Mouse (Mus musculus) brain, adult 2 months (tissue): ENCODE measurements at regions not wholly inside any gene's neighbourhood (a gene's known extent, or its start where the extent isn't known, plus 50 kb on each side); places are given as distances from the start of the nearest gene placed in this dataset.

Experiments
- DNase-seq: peaks from one replicate; pipeline ENCODE4 v3.0.0; 2011; ENCODE audit warnings: low read depth, low spot score

DNA sequence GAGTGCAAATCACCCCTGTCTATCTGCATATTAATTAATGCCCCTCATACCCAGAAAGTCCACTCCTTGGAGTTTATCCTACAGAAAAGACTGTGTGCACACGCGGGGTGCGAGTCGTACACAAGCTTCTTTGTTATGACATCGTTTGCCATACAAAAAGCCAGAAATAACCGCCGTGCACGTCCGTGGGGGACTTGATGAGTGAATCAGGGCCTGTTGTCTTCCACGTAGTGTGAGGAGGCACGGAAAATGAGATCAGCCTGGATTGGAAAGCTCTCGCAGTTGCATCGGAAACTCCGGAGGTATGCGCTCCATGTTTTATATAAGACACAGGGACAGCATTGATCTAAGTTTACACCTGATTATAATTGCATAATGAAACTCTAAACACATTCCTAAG lies 120.3 kb downstream of the Etnk1 start:
- peak; percentile 54 for DNase-seq

DNA sequence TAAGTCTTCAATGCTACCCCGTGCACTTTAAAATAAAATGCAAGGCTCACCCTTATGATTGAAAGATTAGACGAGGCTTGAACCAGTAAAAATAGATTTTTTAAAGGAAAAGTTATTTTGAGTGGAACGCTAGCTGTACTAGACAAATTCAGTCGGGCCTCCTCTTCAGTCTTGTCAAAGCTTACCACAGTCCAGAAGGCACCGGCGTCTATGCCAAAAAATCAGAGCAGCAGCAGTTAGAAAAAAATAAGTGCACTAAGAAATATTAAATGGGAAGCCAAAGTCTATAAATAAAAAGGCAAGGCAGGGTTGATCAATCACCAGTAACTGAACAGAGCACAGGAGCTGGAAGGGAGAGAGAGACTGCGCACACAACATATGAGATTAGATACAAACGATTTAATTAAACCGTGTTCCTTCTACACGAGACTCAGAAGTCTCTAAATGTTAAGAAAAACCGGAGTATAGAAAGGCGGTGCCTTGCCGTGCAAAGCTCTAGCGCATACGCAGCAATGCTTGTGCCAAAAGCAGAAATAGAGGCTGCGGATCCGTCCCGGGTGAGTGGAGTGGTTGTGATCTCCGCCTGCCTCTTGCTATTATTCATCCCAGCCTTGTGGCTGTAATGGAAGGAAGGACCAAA lies 121.6 kb downstream of the Etnk1 start:
- peak; percentile 80 for DNase-seq

DNA sequence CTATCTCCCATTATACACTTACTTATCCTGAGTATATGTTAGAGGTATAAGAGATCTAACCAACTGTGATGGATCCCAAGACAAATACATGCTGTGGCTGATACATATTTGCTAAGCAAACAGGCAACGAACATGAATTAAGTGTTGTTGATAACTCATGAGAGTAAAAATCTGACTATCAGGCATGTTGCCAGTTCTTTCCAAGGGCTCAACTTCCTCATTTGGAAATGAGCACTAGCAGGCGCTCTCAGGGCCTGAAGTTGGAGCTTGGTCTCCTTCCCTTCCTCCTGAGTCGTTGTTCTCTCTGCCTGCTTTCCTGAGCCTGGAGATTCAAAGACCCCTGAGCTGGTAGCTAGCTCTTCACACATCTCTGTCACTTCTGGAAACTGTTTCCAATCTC lies 126.6 kb downstream of the Etnk1 start:
- no peak for DNase-seq

DNA sequence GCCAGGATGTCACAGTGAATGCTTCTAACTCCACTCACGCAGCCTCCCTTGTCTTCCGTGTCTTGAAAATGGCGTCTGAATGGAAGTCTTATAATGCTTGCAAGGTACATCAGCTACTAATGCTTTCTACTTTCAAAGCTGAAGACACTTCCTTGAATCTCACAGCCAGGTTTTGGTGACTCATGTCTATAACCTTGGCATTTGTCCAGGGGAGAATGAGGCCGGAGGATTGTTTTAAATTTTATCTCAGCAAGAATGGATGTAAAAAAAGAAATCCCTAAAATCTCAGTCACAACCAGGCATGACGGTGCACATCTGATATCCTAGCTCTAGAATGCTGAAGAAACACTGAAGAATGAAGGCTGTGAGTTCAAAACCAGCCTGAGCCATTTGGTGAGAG lies 131.4 kb downstream of the Etnk1 start:
- DNase-seq: no peak

DNA sequence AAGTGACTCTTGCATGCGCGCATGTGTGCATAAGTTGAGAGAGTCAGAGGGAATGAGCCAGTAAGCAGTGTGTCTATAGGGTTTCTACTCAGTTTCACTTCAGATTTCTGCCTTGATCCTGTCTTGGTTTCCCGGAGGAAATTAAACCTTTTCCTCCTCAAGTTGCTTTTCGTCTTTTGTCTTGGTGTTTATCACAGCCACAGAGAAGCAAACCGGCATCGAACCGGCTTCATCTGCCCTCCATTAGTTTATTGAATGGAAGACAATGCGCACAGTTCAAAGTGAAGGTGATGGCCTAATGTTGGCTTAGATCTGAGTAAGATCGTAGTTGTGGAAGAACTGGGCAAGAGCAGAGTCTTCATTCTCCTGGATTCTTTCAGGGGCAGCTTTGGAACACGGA lies 134.4 kb downstream of the Etnk1 start:
- no peak for DNase-seq

DNA sequence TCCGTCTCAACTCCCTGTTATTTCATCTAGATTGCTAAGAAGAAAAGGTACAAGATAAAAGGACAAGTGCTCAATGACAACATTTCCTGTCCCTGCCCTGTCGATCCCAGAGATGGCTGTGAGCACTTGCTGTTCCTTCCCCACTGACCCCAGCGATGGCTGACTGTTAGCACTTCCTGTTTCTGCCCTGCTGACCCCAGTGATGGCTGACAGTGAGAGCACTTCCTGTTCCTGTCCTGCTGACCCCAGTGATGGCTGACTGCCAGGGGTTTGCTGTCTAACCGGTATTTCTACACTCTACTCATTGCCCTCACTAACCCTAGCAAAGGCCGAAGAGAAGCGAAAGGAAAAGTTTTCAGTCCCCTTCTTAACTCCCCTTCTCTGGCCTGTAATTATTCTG lies 140.3 kb downstream of the Etnk1 start:
- no peak for DNase-seq

DNA sequence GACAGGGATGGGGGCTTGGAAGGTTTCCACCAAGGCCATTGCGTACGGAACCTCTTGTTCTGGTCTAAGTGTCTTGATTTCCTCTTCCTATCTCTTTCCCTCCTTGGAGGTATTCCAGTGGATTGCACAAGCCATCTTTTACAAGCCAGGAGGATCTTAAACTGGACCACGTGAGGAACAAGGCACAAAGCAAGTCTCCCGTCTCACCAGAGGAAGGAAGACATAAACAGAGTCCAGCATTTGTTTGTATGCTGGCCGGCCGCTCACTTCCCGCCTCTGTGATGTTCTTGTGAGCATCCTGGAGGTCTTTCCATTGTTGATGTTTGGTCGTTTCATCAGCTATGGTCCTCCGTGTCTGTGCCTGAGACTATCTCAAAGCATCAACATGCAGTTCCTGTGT lies 148.8 kb downstream of the Etnk1 start:
- no peak for DNase-seq

DNA sequence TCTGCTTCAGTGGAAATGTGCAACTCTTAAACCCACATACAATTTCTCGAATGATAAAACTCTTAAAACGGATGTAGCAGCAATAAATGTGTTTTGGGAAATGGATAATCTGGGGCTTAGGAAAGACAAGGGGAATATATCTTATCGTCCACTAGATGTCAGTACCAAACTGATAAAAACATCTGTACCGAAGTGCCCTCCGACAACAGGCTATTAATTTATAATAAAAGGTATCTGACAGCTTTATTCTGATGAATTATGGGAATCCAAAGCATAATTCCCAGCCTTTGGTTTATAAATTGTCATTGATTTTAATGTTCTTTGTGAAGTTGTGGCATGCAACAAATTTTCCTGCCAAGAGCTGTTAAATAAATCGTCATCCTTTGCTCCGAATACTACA lies 153.4 kb downstream of the Etnk1 start:
- peak; percentile 43 for DNase-seq

DNA sequence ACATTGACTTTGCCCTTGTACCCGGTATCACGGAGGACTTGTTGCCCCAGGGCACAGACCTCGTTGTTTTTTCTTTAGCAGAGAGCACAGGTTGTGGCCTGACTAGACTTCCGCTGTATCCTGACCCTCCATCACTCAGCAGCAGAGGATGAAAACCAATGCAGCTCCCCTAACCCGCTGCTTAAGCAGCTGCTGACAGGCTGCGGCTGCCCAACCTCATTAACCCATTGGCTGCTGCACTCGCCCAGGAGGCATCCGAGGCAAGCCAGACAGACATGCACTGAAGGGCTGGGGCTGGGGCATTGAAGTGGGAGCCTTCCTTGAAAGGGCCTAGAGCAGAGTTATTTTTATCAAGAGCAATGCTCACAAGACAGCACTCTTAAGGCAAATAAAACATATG lies 157.6 kb downstream of the Etnk1 start:
- DNase-seq: no peak

DNA sequence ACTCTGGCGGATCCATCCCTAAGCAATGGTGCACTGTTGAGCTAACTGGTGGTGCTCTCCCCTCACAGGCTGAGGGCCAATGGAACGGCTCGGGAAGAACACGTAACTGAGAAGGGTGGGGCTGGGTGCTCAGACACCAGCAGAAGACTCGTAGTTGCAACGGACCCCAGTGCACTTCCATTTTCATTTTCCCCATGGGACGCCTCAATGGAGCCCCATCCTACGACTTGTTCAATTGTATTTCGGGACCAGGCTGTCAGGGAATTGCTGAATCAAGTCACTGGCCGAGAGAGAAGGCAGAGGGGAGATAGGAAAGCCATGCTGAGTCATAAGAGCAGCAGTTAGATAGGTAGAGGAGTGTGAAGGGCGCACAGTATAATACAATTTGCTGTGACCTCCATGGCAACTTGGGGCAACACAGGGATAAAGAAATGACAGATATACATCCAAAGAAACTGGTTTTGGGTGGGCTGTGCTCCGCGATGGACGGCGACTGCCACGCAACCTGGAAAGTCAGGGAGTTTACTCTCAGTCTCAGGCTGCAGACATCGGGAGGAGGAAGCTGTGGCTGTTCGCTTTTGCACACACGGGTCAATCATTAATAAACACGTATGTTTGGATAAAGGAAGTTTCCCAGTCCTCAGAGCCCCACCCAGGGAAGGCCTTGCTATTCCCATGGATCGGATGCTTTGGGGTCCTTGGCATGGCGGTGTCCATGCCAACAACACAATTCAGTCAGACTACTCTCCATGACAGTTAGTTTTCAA lies 160.1 kb downstream of the Etnk1 start:
- no peak for DNase-seq

DNA sequence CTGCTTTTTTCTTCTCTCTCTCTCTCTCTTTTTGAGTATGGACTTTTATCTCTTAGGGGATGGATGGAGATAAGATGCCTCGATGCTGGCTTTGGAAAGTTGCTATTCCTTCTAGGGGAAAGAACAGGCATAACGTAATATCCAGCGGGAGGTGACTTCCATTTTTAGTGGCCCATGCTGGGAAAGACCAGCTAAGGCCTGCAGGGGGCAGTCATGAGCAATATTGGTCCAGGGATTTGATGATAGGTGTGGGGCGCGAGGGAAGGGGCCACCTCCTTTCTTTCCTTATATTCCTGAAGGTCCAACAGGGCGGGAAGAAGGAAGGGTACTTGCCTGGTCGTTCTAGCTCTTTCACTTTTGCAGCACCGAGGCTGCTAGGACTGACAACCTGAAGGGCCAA lies 160.8 kb downstream of the Etnk1 start:
- DNase-seq: no peak

DNA sequence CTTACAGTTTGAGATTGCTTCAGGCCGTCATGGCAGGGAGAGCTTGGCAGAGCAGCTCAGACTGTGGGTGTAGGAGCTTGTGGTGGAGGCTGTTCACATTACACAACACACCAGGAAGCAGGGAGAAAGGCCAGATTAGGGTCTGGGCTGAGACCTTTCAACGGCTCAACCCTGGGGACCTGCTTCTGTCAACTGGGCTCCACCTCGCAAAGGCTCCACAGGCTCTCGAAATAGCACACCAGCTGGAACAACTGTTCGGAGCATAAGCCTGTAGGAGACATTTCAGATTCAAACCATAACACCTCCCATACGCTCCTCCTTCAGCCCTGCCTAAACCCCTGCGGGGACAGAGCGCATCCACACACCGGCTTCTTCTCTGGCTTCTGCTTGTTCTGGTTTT lies 161.2 kb downstream of the Etnk1 start:
- DNase-seq: peak; percentile 68

DNA sequence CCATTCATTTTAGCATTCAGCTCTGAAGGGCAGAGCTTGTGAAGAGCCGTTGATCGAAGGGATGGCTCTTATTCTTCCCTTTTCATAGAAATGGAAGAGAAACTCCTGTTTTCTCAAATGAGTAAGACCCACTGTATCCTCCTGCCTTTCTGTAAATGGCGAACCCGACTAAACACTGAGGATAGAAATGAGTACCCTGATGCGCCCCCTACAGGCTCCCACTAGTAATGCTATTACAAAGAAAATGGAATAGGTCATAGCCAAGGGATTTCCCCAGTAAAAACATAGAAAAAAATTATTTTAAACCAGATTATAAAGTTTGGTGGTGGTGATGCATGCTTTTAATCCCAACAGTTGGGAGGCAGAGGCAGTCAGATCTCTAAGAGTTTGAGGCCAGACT lies 162.1 kb downstream of the Etnk1 start:
- DNase-seq: no peak

DNA sequence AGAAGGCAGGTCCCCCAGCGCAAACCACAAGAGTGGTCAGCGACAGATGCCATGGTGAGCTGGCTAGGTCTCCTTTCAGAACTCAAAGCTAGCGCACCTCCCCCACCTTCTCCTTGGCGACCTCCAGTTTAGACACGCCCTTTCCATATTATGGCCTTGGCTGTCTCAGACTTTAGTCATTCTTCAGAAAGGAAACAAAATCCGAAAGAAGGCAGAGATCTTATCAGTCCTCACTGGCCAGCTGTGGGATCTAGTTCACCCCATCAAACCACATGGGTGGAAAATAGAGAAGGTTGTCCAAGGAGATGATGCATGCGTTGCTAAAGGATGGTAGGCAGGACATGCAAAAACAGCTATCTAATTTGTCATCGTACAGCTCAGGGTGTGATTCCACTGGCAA lies 166.5 kb downstream of the Etnk1 start:
- no peak for DNase-seq

DNA sequence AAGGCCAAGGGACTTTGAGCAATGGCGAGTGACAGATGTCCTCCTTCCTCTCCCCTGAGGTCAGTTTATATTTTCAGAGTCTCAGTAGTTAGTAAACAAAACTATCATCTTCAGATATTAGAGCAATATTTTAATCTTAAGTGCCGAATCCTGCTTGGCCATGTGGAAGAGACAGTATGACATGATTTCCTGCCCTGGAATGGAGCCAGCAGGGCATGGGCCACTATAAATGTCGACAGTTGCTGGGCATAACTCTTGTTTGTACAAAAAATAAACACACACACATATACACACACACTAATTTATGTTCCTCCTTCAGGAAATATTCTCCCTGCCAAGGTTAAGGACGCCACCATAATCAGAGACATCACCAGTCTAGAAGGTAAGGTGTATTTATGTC lies 169.6 kb downstream of the Etnk1 start:
- no peak for DNase-seq

DNA sequence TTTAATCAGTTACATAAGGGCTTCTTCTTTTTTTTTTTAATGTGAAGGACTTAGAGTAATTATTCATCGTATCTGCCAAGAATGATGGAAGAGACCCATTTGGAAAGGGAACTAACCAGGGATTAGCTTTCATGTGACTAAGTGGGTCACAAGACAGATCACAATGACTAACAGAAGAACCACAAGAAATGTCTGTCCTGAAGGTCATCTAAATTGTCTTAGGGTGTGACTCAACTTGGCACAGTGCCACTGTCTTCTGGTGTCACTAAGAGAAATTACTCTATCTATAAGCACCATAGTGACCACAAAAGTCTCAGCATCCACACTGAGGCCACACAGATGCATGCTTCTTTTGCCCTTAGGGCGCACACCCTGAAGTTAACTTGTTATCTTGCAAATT lies 182.0 kb downstream of the Etnk1 start:
- DNase-seq: no peak

DNA sequence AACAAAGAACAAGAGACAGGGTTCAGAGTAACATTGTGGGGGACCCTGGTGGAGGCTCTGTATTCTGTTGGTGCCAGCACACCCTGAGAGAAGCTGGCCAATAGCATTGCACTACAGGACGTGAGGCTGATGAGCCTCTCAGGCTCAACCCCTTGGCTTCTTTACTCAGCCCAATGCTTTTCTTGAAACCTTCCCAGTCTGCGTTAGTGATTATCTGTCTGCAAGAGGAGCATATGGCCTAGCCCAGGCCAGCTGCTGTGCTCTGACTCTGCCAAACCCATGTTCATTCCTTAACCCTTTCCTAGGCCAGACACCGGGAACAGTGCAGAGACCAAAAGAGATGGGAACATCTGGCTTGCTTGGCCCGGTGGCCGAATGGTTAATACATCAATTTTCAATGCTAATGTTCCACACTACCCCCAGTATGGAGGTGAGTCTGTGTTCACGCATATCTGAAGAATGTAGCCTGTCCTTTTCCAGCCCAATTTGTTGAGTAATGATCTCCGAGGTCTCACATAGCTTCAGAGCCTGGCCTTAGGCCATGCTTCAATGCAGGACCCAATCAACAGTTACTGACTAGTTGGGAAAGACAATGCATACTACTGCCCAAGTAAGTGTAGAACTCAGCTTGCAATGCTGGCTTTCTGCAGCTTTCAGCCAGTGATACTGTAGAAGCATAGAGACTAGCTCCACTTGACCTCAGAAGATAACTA lies 192.5 kb downstream of the Etnk1 start:
- peak; percentile 22 for DNase-seq

DNA sequence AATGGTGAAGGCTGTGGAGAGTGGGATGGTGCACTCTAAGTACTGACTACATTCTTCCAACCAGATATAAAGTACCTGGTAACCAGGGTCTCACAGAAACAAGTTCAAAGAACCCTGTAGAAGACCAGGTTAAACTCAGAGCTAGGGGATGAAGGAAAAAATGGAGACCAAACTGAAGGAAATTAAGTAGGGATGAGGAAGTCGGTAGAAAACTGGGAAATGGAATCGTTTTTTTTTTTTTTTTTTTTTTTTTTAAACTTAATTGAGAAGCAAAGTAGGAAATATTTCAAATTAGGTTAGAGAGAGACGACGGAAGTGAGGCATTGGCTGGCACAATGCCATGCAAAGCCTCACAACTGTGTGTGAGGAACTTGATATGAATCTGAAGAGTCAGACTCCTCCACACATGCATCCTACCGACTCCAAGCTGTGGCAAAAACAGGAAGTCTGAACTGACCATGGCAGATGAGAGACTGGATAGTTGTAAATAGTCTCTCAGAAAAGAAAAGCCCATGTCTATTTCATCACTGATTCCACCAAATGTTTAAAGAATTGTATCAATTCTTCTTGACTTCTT lies 194.2 kb downstream of the Etnk1 start:
- DNase-seq: no peak

DNA sequence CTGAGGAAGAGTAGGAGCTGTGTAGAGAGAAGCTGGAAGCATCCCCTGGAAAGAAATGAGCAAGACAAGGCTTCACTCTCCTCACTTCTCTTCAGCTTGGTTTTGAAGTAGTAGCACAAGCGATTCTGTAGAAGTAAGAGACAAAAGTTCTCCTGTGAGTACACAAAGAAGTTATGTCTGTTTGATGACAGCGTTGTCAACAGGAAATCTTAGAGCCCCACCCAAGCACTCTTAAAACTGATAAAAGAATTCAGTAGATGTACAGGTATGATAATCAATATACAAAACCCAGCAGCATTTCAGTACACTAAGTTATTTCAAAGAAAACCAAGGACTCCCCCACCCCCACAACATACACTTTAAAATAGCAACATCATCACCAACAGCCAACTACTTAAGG lies 194.9 kb downstream of the Etnk1 start:
- DNase-seq: no peak

DNA sequence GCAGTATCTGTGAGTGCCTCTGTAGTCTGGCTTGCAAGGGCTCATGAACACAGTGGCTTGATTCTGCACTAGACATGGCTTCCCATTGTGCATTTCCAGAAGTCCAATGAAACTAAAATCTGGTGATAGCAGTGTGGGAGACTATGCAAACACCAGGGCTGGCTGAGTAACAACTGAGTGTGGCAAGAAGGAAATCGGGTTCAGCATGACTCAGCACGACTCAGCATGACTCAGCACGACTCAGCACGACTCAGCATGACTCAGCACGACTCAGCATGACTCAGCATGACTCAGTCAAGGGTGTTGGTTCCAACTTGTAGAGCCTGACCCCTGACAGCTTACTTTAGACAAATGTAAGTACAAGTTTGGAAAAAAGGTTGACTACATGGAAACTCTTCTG lies 198.8 kb downstream of the Etnk1 start:
- peak; percentile 60 for DNase-seq

DNA sequence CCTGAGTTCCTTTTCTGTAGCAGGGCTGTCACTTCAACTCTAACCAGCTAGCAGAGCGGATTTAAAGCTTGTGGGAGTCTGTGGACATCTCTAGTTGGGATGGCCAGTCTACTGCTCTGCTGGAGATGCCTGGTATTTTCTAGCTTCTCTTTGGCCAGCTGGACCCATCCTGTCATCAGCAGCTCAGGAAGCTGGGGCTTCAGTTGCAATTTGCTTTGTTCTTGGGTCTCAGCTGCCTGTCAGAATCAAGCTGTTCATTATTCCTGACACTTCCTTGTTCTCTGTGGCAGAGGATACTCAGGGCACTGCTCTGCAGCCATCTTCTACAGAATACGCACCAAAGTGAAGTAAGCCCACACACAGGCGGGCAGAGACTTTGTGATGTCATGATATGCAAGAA lies 200.8 kb downstream of the Etnk1 start:
- no peak for DNase-seq

DNA sequence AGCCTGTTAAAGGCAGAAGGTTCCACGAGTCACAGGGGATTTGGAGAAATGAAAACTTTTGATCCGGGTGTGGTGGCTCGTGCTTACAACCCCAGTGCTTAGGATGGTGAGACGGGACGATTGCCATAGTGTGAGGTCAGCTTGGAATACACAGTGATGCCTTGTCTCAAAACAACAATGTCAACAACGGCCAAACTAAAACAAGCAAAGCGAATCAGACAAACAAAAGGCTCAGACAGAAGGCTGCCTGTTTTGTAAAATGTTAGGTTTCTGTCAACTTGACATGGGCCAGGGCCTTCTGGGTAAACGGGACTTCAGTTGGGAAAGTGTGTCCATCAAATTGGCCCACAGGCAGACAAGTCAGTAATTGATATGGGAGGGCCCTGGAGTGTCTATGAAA lies 201.6 kb downstream of the Etnk1 start:
- peak; percentile 77 for DNase-seq

DNA sequence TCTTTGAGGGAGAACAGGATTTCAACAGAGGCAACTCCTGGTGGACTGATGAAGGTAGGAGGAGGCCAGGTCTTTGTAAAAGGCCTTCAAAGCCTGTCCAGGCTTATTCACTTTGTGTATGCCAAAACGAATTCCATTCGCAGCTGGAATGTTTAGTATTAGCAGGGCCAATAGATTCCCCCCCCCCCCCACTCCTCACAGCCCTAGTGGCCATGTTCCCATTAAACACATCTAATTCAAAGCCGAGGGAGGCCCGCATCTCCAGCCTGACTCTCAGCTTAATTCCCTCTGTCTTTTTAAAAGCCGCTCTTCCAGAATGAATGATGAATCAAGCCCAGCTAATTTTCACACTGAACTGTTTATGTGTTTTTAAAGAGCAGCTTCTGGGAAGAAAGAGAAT lies 205.5 kb downstream of the Etnk1 start:
- DNase-seq: no peak
